Mouse (Mus musculus): ENCODE measurements around the gene Taok1. TPM values are rescaled to one million over a fixed set of nuclear protein-coding genes. Genes with fewer than 3 reads are reported as not detected.
"Not testable (repeated sequence)": the region's sequence is repeated elsewhere in the genome, so short reads cannot be mapped to it uniquely, and the experiment has no call there.

Taok1 gene
- polyA plus RNA-seq (2014; fragmentation: Nextera tagmentation; extraction: Ambion mirVana) = 15.1 and 15.3 TPM in 2 replicates

- Histone ChIP-seq H3K27me3 (ENCODE audit: control insufficient read depth, insufficient read depth, low read length) (no peaks in the 10 kb centered on the region), H3K36me3 (replicated peaks; ENCODE audit: control insufficient read depth, insufficient read depth, low read depth, low read length) (no peaks in the 10 kb centered on the region), H3K4me3 (ENCODE audit: low read depth, low read length) (peak within 1 kb of the TSS; percentile 100), H3K9me3 (replicated peaks; ENCODE audit: control insufficient read depth, low read length) (no peaks in the 10 kb centered on the region), H3K27ac (replicated peaks; ENCODE audit: low read depth, low read length) (peak within 1 kb of the TSS; percentile 97), H3K9ac (replicated peaks; ENCODE audit: low read length) (peak within 1 kb of the TSS; percentile 99), H3K4me1 (ENCODE audit: control insufficient read depth, insufficient read depth, low read length) (no peaks in the 10 kb centered on the region), H3K4me2 (ENCODE audit: low read depth, low read length) (peak within 1 kb of the TSS; percentile 48)
- peak; percentile 99 for DNase-seq (ENCODE audit: low spot score)
- WGBS = 3% methylated on average over 39 of the region's 71 CpGs
- peak; percentile 86 for ATAC-seq (replicated peaks; ENCODE audit: insufficient number of reproducible peaks, low FRiP score, low TSS enrichment, low read depth)
Measured at GRCm38 (mm10) chr11:77607538-77608455, at the start of gene Taok1. Gene Taok1 (minus strand): TSS chr11:77607815.

- not testable (repeated sequence) for H3K4me3 ChIP-seq (ENCODE audit: low read depth, low read length); ATAC-seq (replicated peaks; ENCODE audit: insufficient number of reproducible peaks, low FRiP score, low TSS enrichment, low read depth); H3K27ac ChIP-seq (replicated peaks; ENCODE audit: low read depth, low read length); H3K9ac ChIP-seq (replicated peaks; ENCODE audit: low read length); H3K27me3 ChIP-seq (ENCODE audit: control insufficient read depth, insufficient read depth, low read length); H3K4me1 ChIP-seq (ENCODE audit: control insufficient read depth, insufficient read depth, low read length); H3K9me3 ChIP-seq (replicated peaks; ENCODE audit: control insufficient read depth, low read length); H3K36me3 ChIP-seq (replicated peaks; ENCODE audit: control insufficient read depth, insufficient read depth, low read depth, low read length); H3K4me2 ChIP-seq (ENCODE audit: low read depth, low read length); DNase-seq (ENCODE audit: low spot score)
- 97% methylated on average over 4 of the region's 4 CpGs for WGBS
Measured at GRCm38 (mm10) chr11:77653406-77654190, 46.0 kb upstream of the Taok1 start.

GRCm38 (mm10) chr11:77652484-77652883 is 44.9 kb upstream of the Taok1 start:
- H3K9me3 ChIP-seq (replicated peaks; ENCODE audit: control insufficient read depth, low read length) = no peaks in the 10 kb centered on the region
- no peaks in the 10 kb centered on the region for H3K4me1 ChIP-seq (ENCODE audit: control insufficient read depth, insufficient read depth, low read length)
- no peaks in the 10 kb centered on the region for H3K36me3 ChIP-seq (replicated peaks; ENCODE audit: control insufficient read depth, insufficient read depth, low read depth, low read length)
- ATAC-seq (replicated peaks; ENCODE audit: insufficient number of reproducible peaks, low FRiP score, low TSS enrichment, low read depth) (no peak), DNase-seq (ENCODE audit: low spot score) (no peak)
- no peak overlapping the region for H3K9ac ChIP-seq (replicated peaks; ENCODE audit: low read length)
- H3K4me3 ChIP-seq (ENCODE audit: low read depth, low read length) = no peak overlapping the region
- no peak overlapping the region for H3K27ac ChIP-seq (replicated peaks; ENCODE audit: low read depth, low read length)
- H3K4me2 ChIP-seq (ENCODE audit: low read depth, low read length) = no peak overlapping the region
- H3K27me3 ChIP-seq (ENCODE audit: control insufficient read depth, insufficient read depth, low read length) = no peaks in the 10 kb centered on the region
- 56% methylated on average over 6 of the region's 6 CpGs for WGBS

- H3K4me2 ChIP-seq (ENCODE audit: low read depth, low read length) = no peak overlapping the region
- no peaks in the 10 kb centered on the region for H3K36me3 ChIP-seq (replicated peaks; ENCODE audit: control insufficient read depth, insufficient read depth, low read depth, low read length)
- no peak overlapping the region for H3K27ac ChIP-seq (replicated peaks; ENCODE audit: low read depth, low read length)
- H3K9ac ChIP-seq (replicated peaks; ENCODE audit: low read length) = no peak overlapping the region
- H3K9me3 ChIP-seq (replicated peaks; ENCODE audit: control insufficient read depth, low read length) = no peaks in the 10 kb centered on the region
- no peak overlapping the region for H3K4me3 ChIP-seq (ENCODE audit: low read depth, low read length)
- DNase-seq (ENCODE audit: low spot score) (peak; percentile 9), ATAC-seq (replicated peaks; ENCODE audit: insufficient number of reproducible peaks, low FRiP score, low TSS enrichment, low read depth) (no peak)
- H3K27me3 ChIP-seq (ENCODE audit: control insufficient read depth, insufficient read depth, low read length) = no peaks in the 10 kb centered on the region
- H3K4me1 ChIP-seq (ENCODE audit: control insufficient read depth, insufficient read depth, low read length) = no peaks in the 10 kb centered on the region
- WGBS = 68% methylated on average over 7 of the region's 7 CpGs
Measured at GRCm38 (mm10) chr11:77648878-77649277, 41.3 kb upstream of the Taok1 start.

- DNase-seq (ENCODE audit: low spot score) (no peak), ATAC-seq (replicated peaks; ENCODE audit: insufficient number of reproducible peaks, low FRiP score, low TSS enrichment, low read depth) (no peak)
- Histone ChIP-seq H3K27ac (replicated peaks; ENCODE audit: low read depth, low read length) (no peak overlapping the region), H3K9ac (replicated peaks; ENCODE audit: low read length) (no peak overlapping the region), H3K4me1 (ENCODE audit: control insufficient read depth, insufficient read depth, low read length) (no peaks in the 10 kb centered on the region), H3K36me3 (replicated peaks; ENCODE audit: control insufficient read depth, insufficient read depth, low read depth, low read length) (no peaks in the 10 kb centered on the region), H3K4me2 (ENCODE audit: low read depth, low read length) (no peak overlapping the region), H3K4me3 (ENCODE audit: low read depth, low read length) (no peak overlapping the region), H3K27me3 (ENCODE audit: control insufficient read depth, insufficient read depth, low read length) (no peaks in the 10 kb centered on the region), H3K9me3 (replicated peaks; ENCODE audit: control insufficient read depth, low read length) (no peaks in the 10 kb centered on the region)
- 79% methylated on average over 4 of the region's 4 CpGs for WGBS
Measured at GRCm38 (mm10) chr11:77645481-77645880, 37.9 kb upstream of the Taok1 start.

- Histone ChIP-seq H3K27me3 (ENCODE audit: control insufficient read depth, insufficient read depth, low read length) (no peaks in the 10 kb centered on the region), H3K9me3 (replicated peaks; ENCODE audit: control insufficient read depth, low read length) (no peaks in the 10 kb centered on the region), H3K27ac (replicated peaks; ENCODE audit: low read depth, low read length) (no peak overlapping the region), H3K4me2 (ENCODE audit: low read depth, low read length) (no peak overlapping the region), H3K36me3 (replicated peaks; ENCODE audit: control insufficient read depth, insufficient read depth, low read depth, low read length) (no peaks in the 10 kb centered on the region), H3K4me1 (ENCODE audit: control insufficient read depth, insufficient read depth, low read length) (no peaks in the 10 kb centered on the region), H3K9ac (replicated peaks; ENCODE audit: low read length) (no peak overlapping the region), H3K4me3 (ENCODE audit: low read depth, low read length) (no peak overlapping the region)
- no peak for ATAC-seq (replicated peaks; ENCODE audit: insufficient number of reproducible peaks, low FRiP score, low TSS enrichment, low read depth)
- 81% methylated on average over 9 of the region's 9 CpGs for WGBS
- DNase-seq (ENCODE audit: low spot score) = no peak
Measured at GRCm38 (mm10) chr11:77641390-77641789, 33.8 kb upstream of the Taok1 start.

GRCm38 (mm10) chr11:77630257-77630670 is 22.6 kb upstream of the Taok1 start:
- peak overlapping the region; percentile 37 for H3K4me2 ChIP-seq (ENCODE audit: low read depth, low read length)
- no peaks in the 10 kb centered on the region for H3K4me1 ChIP-seq (ENCODE audit: control insufficient read depth, insufficient read depth, low read length)
- peak; percentile 75 for ATAC-seq (replicated peaks; ENCODE audit: insufficient number of reproducible peaks, low FRiP score, low TSS enrichment, low read depth)
- H3K4me3 ChIP-seq (ENCODE audit: low read depth, low read length) = 0 out of 2 replicates have a peak overlapping the region, but pooled peaks have one; percentile 6
- peak; percentile 89 for DNase-seq (ENCODE audit: low spot score)
- 14% methylated on average over 8 of the region's 8 CpGs for WGBS
- H3K36me3 ChIP-seq (replicated peaks; ENCODE audit: control insufficient read depth, insufficient read depth, low read depth, low read length) = no peaks in the 10 kb centered on the region
- no peaks in the 10 kb centered on the region for H3K27me3 ChIP-seq (ENCODE audit: control insufficient read depth, insufficient read depth, low read length)
- H3K9me3 ChIP-seq (replicated peaks; ENCODE audit: control insufficient read depth, low read length) = no peaks in the 10 kb centered on the region
- no peak overlapping the region for H3K27ac ChIP-seq (replicated peaks; ENCODE audit: low read depth, low read length)
- H3K9ac ChIP-seq (replicated peaks; ENCODE audit: low read length) = 0 out of 2 replicates have a peak overlapping the region, but pooled peaks have one; percentile 34

Measured in embryonic facial prominence, embryonic 11.5 days (tissue).